12 mouse cellular contexts compared by ENCODE assay signal in the genomic region with DNA sequence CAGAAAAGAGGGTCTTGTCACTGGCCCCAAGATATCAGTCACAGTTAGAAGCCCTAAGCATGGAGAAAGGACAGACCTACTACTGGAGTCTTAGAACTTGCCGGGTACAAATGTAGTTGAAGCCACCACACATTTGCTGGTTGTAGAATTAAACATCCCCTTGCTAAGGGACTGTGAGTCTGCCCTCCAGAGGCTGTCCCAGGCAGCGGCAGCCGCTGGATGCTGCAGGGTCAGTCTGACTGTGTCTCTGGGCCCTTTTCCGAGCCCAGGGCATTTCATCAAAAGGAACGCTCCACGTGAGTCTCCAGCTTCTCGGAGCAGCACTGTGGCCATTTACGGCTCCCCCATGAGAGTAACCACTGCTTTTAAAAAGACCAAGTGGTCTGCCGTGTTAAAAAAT.
DNase-seq lines count a peak whose midpoint lies in the region; ATAC-seq and TF ChIP-seq lines count a peak whose summit lies in the region.
"Had no signal": no experiment of that assay in that cellular context is flagged by ENCODE, and none has a peak within 500 bp of the region (broad histone marks: within the 10 kb centered on the region; RNA-seq: fewer than 3 reads in every experiment).

No protein-coding gene starts in this region.

- TF ChIP-seq EP300 in ES-Bruce4 (IDR thresholded peaks at IDR 0.05; ENCODE audit: insufficient read depth, low read depth, low read length): no peak

- no peak overlapping the region for H3K27ac ChIP-seq in layer of hippocampus, adult 2 months
- no peak overlapping the region for H3K27ac ChIP-seq in ES-Bruce4 (ENCODE audit: insufficient read depth, low read length)
- no peak overlapping the region for H3K27ac ChIP-seq in embryonic facial prominence, embryonic 11.5 days (replicated peaks; ENCODE audit: low read depth, low read length)
- H3K27ac ChIP-seq: hindbrain, embryonic 13.5 days; limb, embryonic 13.5 days had no signal

- TF ChIP-seq CTCF in layer of hippocampus, adult 2 months (conservative IDR thresholded peaks at IDR 0.05): peak; percentile 66
- TF ChIP-seq CTCF in ES-Bruce4 (IDR thresholded peaks at IDR 0.05; ENCODE audit: low read depth, low read length): peak; percentile 47

- H3K4me3 ChIP-seq in layer of hippocampus, adult 2 months: no peak overlapping the region
- no peak overlapping the region for H3K4me3 ChIP-seq in ES-Bruce4 (ENCODE audit: low read depth, low read length)
- H3K4me3 ChIP-seq in embryonic facial prominence, embryonic 11.5 days (ENCODE audit: low read depth, low read length): no peak overlapping the region
- H3K4me3 ChIP-seq: hindbrain, embryonic 13.5 days; limb, embryonic 13.5 days; myocyte had no signal

- ATAC-seq in embryonic facial prominence, embryonic 11.5 days (replicated peaks; ENCODE audit: insufficient number of reproducible peaks, low FRiP score, low TSS enrichment, low read depth): no peak

- peak; percentile 24 for DNase-seq in gastrocnemius, adult 18-20 months (ENCODE audit: low spot score)
- no peak for DNase-seq in gastrocnemius, adult 8-10 months (ENCODE audit: low spot score in 2 of 2)
- DNase-seq in layer of hippocampus, adult 2 months (ENCODE audit: low spot score in 2 of 2): no peak
- no peak for DNase-seq in layer of hippocampus, adult 11-12 months (ENCODE audit: low spot score)
- peak; percentile 31 for DNase-seq in embryonic facial prominence, embryonic 11.5 days (ENCODE audit: low spot score)
- no peak for DNase-seq in urinary bladder, adult 18-20 months (ENCODE audit: low spot score in 2 of 2)
- DNase-seq in Muller cell, postnatal 12 days (ENCODE audit: inconsistent ontology term): no peak
- DNase-seq: lung, postnatal 14 days had no signal

- no peaks in the 10 kb centered on the region for H3K9me3 ChIP-seq in ES-Bruce4 (replicated peaks; ENCODE audit: control insufficient read depth, insufficient read depth, low read length, poor library complexity, severe bottlenecking)
- H3K9me3 ChIP-seq in embryonic facial prominence, embryonic 11.5 days (replicated peaks; ENCODE audit: control insufficient read depth, low read length): no peaks in the 10 kb centered on the region
- H3K9me3 ChIP-seq: hindbrain, embryonic 13.5 days; limb, embryonic 13.5 days had no signal

- TF ChIP-seq POLR2A in ES-Bruce4 (IDR thresholded peaks at IDR 0.05; ENCODE audit: insufficient read depth, low read length): no peak

- no peaks in the 10 kb centered on the region for H3K27me3 ChIP-seq in ES-Bruce4 (ENCODE audit: control insufficient read depth, insufficient read depth, low read length, poor library complexity, severe bottlenecking)
- peaks cover 6% of the 10 kb centered on the region for H3K27me3 ChIP-seq in embryonic facial prominence, embryonic 11.5 days (ENCODE audit: control insufficient read depth, insufficient read depth, low read length)

- no peak overlapping the region for H3K9ac ChIP-seq in ES-Bruce4 (ENCODE audit: low read depth, poor library complexity, severe bottlenecking)
- H3K9ac ChIP-seq in embryonic facial prominence, embryonic 11.5 days (replicated peaks; ENCODE audit: low read length): no peak overlapping the region
- H3K9ac ChIP-seq: hindbrain, embryonic 13.5 days; limb, embryonic 13.5 days had no signal

- H3K4me2 ChIP-seq in embryonic facial prominence, embryonic 11.5 days (ENCODE audit: low read depth, low read length): no peak overlapping the region
- H3K4me2 ChIP-seq: hindbrain, embryonic 13.5 days had no signal

- no peaks in the 10 kb centered on the region for H3K4me1 ChIP-seq in ES-Bruce4 (ENCODE audit: control insufficient read depth, insufficient read depth, low read length)
- H3K4me1 ChIP-seq in embryonic facial prominence, embryonic 11.5 days (ENCODE audit: control insufficient read depth, insufficient read depth, low read length): no peaks in the 10 kb centered on the region

- no peaks in the 10 kb centered on the region for H3K36me3 ChIP-seq in ES-Bruce4 (ENCODE audit: control insufficient read depth, insufficient read depth, low read length, poor library complexity, severe bottlenecking)
- H3K36me3 ChIP-seq in embryonic facial prominence, embryonic 11.5 days (replicated peaks; ENCODE audit: control insufficient read depth, insufficient read depth, low read depth, low read length): no peaks in the 10 kb centered on the region
- H3K36me3 ChIP-seq: hindbrain, embryonic 13.5 days; limb, embryonic 13.5 days had no signal

- WGBS in embryonic facial prominence, embryonic 11.5 days: 41% methylated on average over 9 of the region's 9 CpGs

Comparison
In these comparisons a context has a peak if more than half of its experiments do, and no peak if none do; other contexts are left out.
1. DNase-seq: peak in gastrocnemius, adult 18-20 months (single experiment) and embryonic facial prominence, embryonic 11.5 days (single experiment); none in gastrocnemius, adult 8-10 months (0 of 2), layer of hippocampus, adult 2 months (0 of 2), layer of hippocampus, adult 11-12 months (single experiment), urinary bladder, adult 18-20 months (0 of 2) and Muller cell, postnatal 12 days (single experiment).